Mouse (Mus musculus): Measurements from ENCODE around the gene Sipa1l1.
"Not testable (repeated sequence)": the region's sequence is repeated elsewhere in the genome, so short reads cannot be mapped to it uniquely, and the experiment has no call there.

Gene Sipa1l1

GRCm38 (mm10) chr12:82175709-82176108 lies 6.6 kb downstream of the Sipa1l1 start:
- no peak for DNase-seq (ENCODE audit: low read depth)

GRCm38 (mm10) chr12:82178636-82179035 lies 9.5 kb downstream of the Sipa1l1 start:
- no peak for DNase-seq (ENCODE audit: low read depth)

- no peak for DNase-seq (ENCODE audit: low read depth)
Measured at GRCm38 (mm10) chr12:82179626-82180025, 10.5 kb downstream of the Sipa1l1 start.

DNA sequence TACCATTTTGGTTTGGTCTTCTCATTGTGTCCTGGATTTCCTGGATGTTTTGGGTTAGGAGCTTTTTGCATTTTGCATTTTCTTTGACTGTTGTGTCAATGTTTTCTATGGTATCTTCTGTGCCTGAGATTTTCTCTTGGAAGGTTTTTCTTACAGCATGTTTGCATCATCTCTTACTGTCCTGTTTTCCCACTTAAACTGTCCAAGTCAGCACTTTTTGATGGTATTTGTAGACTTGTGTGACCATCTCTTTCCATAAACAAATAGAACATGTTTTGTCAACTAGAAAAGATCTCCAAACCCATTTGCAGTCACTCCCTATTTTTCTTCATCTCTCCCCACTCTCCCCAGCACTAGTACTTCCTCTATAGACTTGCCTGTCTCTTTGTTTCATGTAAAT lies 17.0 kb downstream of the Sipa1l1 start:
- not testable (repeated sequence) for DNase-seq (ENCODE audit: low read depth)

- no peak for DNase-seq (ENCODE audit: low read depth)
Measured at GRCm38 (mm10) chr12:82186740-82187139, 17.6 kb downstream of the Sipa1l1 start.

DNA sequence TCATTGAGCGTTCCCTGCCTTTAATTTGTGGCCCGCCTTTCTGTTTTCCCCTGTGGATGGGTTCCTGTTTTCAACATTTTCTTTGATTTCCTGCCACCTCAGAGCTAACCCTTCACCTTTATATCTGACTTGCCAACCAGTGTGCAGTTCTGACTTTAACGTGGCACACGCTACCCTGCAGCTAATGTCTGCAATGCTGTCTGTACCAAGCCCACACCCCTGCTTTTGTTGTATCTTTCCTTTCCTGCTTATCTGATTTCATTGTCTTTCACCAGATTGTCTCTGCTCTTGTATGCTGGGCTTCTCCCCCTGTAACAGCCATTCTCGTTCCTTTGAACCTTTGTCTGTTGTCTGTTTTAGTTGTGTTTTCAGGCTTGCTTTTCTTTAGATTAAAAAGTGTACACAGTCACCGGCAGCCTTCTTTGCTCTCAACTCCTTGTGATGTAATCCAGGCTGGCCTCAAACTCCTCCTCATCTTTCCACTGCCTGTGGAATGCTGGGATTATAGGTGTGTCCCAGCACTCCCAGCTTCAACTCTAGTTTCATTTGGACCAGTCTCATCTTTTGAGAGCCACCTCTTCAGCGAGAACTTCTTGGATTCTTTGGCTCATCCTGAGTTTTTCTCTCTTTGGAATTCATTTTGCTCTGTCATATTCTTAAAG lies 18.2 kb downstream of the Sipa1l1 start:
- no peak for DNase-seq (ENCODE audit: low read depth)

DNA sequence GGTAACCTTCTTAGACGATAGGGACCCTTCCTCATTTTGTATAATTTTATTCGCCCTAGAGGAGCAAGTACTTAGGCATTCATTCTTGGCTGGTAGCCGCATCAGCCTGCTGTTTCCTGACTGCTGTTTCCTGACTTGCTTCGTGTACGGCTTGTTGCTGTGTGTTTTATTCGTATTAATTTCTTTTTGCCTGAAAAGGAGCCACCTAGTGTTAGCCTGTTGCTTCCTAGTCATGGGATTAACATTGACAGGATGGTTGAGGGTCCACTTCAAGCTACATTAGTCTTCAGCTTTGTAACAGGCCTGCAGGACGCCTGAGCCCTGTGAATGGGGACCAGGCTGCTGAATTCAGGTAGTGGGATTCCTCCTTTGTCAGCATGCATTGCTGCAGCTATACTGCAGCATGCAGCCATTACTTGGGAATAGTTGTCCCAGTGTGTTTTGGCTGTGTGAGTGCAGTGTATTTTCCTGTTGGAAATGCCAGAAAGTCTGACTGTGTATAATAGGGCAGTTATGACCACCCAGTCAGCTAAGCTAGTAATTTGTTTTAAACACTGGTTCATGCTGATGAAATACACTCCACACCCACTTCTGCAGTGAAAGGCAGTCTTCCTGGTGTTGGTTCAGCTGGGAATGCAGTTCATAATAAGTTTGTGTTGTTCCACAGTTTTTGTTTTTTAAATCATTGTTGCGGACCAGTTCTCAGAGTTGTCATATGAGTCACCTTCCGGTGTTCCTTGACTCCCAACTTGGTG lies 19.4 kb downstream of the Sipa1l1 start:
- DNase-seq (ENCODE audit: low read depth), result no peak

GRCm38 (mm10) chr12:82189076-82189675 lies 20.1 kb downstream of the Sipa1l1 start:
- DNase-seq (ENCODE audit: low read depth), result no peak

GRCm38 (mm10) chr12:82189715-82190581 lies 20.8 kb downstream of the Sipa1l1 start:
- no peak for DNase-seq (ENCODE audit: low read depth)

- no peak for DNase-seq (ENCODE audit: low read depth)
Measured at GRCm38 (mm10) chr12:82190582-82190965, 21.5 kb downstream of the Sipa1l1 start.

DNA sequence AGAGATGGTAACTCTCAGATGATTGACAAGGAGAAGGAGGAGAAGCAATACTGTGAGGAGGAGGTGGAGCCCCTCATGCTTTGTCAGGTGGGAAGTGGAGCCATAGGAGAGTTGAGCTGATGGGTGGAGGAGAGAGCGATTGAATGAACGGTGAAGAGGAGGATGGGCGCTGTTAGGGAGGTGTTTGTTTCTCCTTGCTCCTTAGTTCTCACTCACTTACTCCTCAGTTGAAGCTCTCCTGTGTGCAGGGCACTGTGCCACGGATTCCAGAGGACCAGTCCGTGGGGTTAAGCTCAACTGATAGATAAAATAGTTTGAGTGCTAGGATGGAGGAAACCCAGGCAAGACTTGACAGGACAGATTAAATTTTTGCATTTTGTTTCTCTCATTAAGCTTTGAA lies 22.6 kb downstream of the Sipa1l1 start:
- DNase-seq (ENCODE audit: low read depth), result no peak

DNA sequence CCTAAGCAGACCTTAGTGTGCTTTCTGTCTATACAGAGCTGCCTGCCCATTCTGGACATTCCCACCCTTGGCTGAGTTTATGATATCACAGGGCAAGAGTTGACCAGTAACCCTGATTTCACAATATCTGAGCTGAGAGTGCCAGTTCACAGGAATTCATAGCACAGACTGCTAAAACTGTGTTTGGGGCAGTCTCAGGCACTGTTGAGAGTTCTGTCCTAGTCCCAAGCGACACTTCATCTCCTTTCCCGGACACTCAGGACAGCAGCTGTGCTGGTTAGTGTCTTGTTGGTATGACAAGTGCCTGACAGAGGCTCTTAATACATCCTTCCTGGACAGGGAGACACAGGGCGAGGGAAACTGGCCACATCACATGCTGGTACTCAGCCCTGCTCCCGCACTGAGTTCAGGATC lies 23.5 kb downstream of the Sipa1l1 start:
- no peak for DNase-seq (ENCODE audit: low read depth)

DNA sequence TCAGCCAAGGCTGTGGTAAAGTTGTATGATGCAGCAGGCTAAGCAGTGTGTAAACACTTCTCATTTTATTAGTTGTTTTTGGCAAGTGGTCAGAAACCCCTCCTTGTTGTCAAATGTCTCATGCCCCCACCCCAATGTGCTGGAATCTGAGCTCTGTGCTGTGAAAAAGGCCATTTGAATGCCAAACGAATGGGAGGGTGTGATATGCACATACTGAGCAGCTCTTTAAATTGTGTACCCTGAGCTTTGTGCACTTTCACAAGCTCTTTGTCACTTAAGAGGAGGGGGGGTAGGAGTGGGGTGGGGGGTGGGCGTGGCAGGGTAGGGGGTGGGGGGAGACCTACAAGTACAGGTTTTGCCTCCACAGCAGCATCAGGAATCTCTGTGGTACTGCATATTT lies 24.4 kb downstream of the Sipa1l1 start:
- no peak for DNase-seq (ENCODE audit: low read depth)

DNA sequence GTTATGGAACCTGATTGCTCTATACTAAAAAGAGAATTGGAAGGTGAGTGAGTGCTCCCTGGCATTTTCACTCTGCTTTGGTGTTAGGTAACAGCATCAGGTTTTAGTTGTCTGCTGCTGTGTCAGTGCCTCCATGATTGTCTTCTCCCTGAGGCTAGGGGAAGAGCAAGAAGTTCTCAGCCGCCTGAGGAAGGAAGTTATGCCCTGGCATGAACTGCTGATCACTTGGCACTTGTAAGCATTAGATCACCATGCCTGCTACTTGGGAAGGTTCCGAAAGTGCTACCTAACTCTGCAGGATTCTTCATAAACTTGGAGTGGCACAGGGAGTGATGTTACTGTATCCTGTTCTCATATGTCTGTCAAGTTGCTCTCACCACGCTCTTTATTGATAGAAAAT lies 25.8 kb downstream of the Sipa1l1 start:
- no peak for DNase-seq (ENCODE audit: low read depth)

- peak; percentile 34 for DNase-seq (ENCODE audit: low read depth)
Measured at GRCm38 (mm10) chr12:82196213-82196612, 27.1 kb downstream of the Sipa1l1 start.

DNA sequence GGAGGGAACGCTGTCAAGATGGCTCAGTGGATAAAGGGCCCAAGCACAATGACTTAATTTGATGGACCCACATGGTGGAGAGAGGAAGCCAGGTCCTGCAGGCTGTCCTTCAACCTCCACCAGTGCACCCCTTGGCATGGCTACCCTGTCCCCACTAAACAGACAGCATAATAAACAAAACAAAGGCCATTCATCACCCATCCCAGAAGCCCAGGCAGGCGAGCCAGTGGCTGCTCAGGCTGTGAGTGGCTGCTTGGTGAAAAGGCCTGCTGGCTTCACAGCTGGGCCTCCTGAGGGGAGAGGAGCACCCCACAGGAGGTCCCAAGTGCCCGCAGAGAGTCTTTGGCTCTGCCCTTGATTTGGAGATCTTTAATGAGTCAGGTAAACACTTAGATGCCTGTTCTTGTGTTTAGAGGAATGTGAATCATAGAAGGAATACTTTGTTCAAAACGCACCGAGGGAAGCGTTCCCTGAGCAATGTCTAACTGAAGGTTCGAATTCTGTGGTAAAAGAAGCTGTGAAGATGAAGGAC lies 27.6 kb downstream of the Sipa1l1 start:
- DNase-seq (ENCODE audit: low read depth), result no peak

GRCm38 (mm10) chr12:82197207-82197606 lies 28.1 kb downstream of the Sipa1l1 start:
- no peak for DNase-seq (ENCODE audit: low read depth)

GRCm38 (mm10) chr12:82199286-82199685 lies 30.2 kb downstream of the Sipa1l1 start:
- DNase-seq (ENCODE audit: low read depth), result no peak

DNA sequence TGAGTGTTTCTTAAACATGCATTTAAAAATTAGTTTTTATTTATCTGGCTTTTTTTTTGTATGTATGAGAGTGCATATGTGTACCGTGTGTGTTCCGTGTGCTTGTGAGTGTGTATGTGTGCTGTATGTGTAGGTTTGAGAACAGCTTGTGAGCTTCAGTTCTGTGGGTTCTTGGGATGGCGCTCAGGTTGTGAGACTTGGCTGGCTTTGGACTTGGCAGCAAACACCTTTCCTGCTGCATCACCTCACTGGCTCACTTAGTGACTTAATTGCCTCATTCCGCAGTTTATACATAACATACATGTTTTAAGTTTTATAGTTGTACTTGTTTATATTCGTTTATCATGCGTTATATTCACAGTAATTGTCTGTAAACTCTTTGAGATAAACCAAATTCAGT lies 35.0 kb downstream of the Sipa1l1 start:
- no peak for DNase-seq (ENCODE audit: low read depth)

GRCm38 (mm10) chr12:82206857-82207647 lies 37.9 kb downstream of the Sipa1l1 start:
- DNase-seq (ENCODE audit: low read depth), result no peak

DNA sequence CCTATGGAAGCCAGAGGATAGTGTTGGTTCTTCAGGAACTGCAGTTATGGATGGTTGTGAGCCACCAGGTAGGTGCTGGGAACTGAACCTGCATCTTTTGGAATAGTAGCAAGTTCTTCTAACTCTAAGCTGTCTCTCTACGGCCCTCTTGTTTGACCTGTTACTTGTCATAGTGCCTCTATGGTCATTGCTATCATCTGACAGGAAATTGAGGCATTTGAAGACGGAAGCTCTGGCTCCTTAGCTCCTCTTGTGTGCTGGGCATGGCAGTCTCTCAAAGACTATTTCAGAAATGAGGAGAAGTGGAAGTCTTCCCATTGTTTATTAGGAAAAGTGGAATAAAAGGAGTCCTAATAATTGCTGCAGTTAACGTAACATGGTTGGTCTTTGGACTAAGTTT lies 38.9 kb downstream of the Sipa1l1 start:
- DNase-seq (ENCODE audit: low read depth), result no peak
